Mouse (Mus musculus) inflammation-experienced regulatory T-cells (primary cell): ENCODE results near the gene Prl3d2. TPM values are rescaled to one million over a fixed set of nuclear protein-coding genes. Genes with fewer than 3 reads are reported as not detected.

ENCODE experiments used
- polyA plus RNA-seq, 2 experiments: library from polyadenylated mRNA; unstranded; fragments of 100-300 nt; shearing (Covaris generic); gene quantifications; one replicate each; pipeline ENCODE4 v1.2.1; 2017

Prl3d2 gene
- not detected for polyA plus RNA-seq

DNA sequence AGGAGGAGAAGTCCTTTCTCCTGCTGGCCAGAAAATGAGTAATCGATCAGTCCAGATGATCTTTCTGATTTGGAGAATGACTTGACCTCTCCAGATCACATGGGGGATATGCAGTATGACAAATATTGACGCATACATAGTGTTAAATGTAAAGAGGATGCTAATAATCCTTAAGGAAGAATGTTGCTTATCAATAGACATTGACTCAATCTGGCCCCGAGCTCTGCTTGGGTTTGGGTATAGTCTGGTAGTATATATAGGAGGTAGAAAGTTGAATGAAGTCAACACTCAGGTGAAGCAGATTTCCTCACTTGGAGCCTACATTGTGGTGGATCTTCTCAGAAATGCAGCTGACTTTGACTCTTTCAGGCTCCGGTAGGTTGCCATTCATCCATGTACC, at the start of gene Prl3d2:
TSS of gene Prl3d2 (plus strand) at position 301 of the 400 bp plus-strand sequence.

GRCm38 (mm10) chr13:27093890-27094289, 27.6 kb upstream of the Prl3d2 start, which contains the start of gene Prl3d1:
Prl3d1 (plus strand) TSS chr13:27094190.

GRCm38 (mm10) chr13:27156490-27156889, 35.0 kb downstream of the Prl3d2 start, which contains the start of gene Prl3d3:
Prl3d3 (plus strand) TSS chr13:27156790.

Other genes starting within 250 kb of the Prl3d2 start
- under 1 TPM in 1 of 2 experiments, not detected in 1; 0.40 TPM for gene Prl, start 64.1 kb upstream of the Prl3d2 start, polyA plus RNA-seq
- gene Prl3d1, start 27.5 kb upstream of the Prl3d2 start, polyA plus RNA-seq: under 1 TPM in 1 of 2 experiments, not detected in 1; 0.33 TPM
- gene Prl3d3, start 35.1 kb downstream of the Prl3d2 start, polyA plus RNA-seq: not detected
- not detected for gene Prl3c1, start 75.0 kb downstream of the Prl3d2 start, polyA plus RNA-seq
- not detected for gene Prl3b1, start 120.1 kb downstream of the Prl3d2 start, polyA plus RNA-seq
- not detected for gene Prl3a1, start 137.7 kb downstream of the Prl3d2 start, polyA plus RNA-seq
- under 1 TPM; 0.36 to 0.66 TPM for gene Prl6a1, start 190.9 kb downstream of the Prl3d2 start, polyA plus RNA-seq
- not detected for gene Prl8a2, start 224.0 kb downstream of the Prl3d2 start, polyA plus RNA-seq